Mouse (Mus musculus) kidney, embryonic 16.5 days (tissue): Measurements from ENCODE around the gene Oprm1. TPM values are rescaled to one million over a fixed set of nuclear protein-coding genes. Genes with fewer than 3 reads are reported as not detected.
A peak's percentile ranks its signal among the peaks of the same experiment; 100 is the strongest.
"Not testable (repeated sequence)": the region's sequence is repeated elsewhere in the genome, so short reads cannot be mapped to it uniquely, and the experiment has no call there.

ENCODE experiments used
- ATAC-seq: fragments of 200-750 bp; cut with Nextera tagmentation; 2 replicates; pipeline ENCODE4 v1.8.0; 2017; ENCODE audit warnings: moderate TSS enrichment; ENCODE audit not compliant: low FRiP score, low TSS enrichment
- H3K27ac ChIP-seq: fragments of 300-500 bp; sonication (generic); 2 replicates; pipeline ENCODE4 v1.5.1; 2014; ENCODE audit warnings: low read length
- H3K27me3 ChIP-seq: fragments of 300-500 bp; sonication (generic); 2 replicates; pipeline ENCODE4 v1.6.1; 2014; ENCODE audit warnings: low read length, control low read depth, mixed read lengths; ENCODE audit not compliant: insufficient read depth
- H3K36me3 ChIP-seq: fragments of 300-500 bp; sonication (generic); 2 replicates; pipeline ENCODE4 v1.6.1; 2014; ENCODE audit warnings: low read length, control low read depth, mixed read lengths; ENCODE audit not compliant: insufficient read depth
- H3K4me1 ChIP-seq: fragments of 300-500 bp; sonication (generic); 2 replicates; pipeline ENCODE4 v1.6.1; 2014; ENCODE audit warnings: low read length, control low read depth, mixed read lengths; ENCODE audit not compliant: insufficient read depth
- H3K4me2 ChIP-seq: fragments of 300-500 bp; sonication (generic); replicated peaks from 2 replicates; pipeline ENCODE4 v1.6.1; 2014; ENCODE audit warnings: low read depth, low read length
- H3K4me3 ChIP-seq: fragments of 300-500 bp; sonication (generic); 2 replicates; pipeline ENCODE4 v1.5.1; 2014; ENCODE audit warnings: mild to moderate bottlenecking, low read length
- H3K9ac ChIP-seq: fragments of 300-500 bp; sonication (generic); replicated peaks from 2 replicates; pipeline ENCODE4 v1.6.1; 2014; ENCODE audit warnings: low read length
- H3K9me3 ChIP-seq: fragments of 300-500 bp; sonication (generic); 2 replicates; pipeline ENCODE4 v1.6.1; 2016; ENCODE audit warnings: low read length, control low read depth
- WGBS: fragments of 180-500 bp; shearing (Covaris S2); extraction: QIAGEN DNeasy Blood & Tissue Kit; methylation state at CpG from one replicate; pipeline ENCODE4 v1.1.7; 2014; 5-methylcytosine and 5-hydroxymethylcytosine counted together
- polyA plus RNA-seq: library from polyadenylated mRNA; unstranded; fragments of >200 nt; fragmentation: Nextera tagmentation; extraction: Ambion mirVana; gene quantifications from 2 replicates; pipeline ENCODE4 v1.2.1, GENCODE M21; 2015

Oprm1 gene
- polyA plus RNA-seq, 1 experiment from 2014 or later = 0.24 TPM

- H3K4me2 ChIP-seq = no peak overlapping the region
- H3K27me3 ChIP-seq = no peaks in the 10 kb centered on the region
- H3K9me3 ChIP-seq = 0 out of 2 replicates have a peak, but pooled peaks cover 2% of the 10 kb centered on the region
- H3K4me3 ChIP-seq = no peak overlapping the region
- no peaks in the 10 kb centered on the region for H3K36me3 ChIP-seq
- no peaks in the 10 kb centered on the region for H3K4me1 ChIP-seq
- no peak for ATAC-seq
- WGBS = 83% methylated on average over 4 of the region's 4 CpGs
- H3K27ac ChIP-seq = no peak overlapping the region
- H3K9ac ChIP-seq = no peak overlapping the region
Observed at GRCm38 (mm10) chr10:6986246-6986645, 227.9 kb downstream of the Oprm1 start.

- Histone ChIP-seq H3K27me3 (no peaks in the 10 kb centered on the region), H3K27ac (no peak overlapping the region), H3K4me1 (no peaks in the 10 kb centered on the region), H3K9me3 (0 out of 2 replicates have a peak, but pooled peaks cover 2% of the 10 kb centered on the region), H3K36me3 (no peaks in the 10 kb centered on the region), H3K9ac (no peak overlapping the region), H3K4me3 (no peak overlapping the region), H3K4me2 (no peak overlapping the region)
- no peak for ATAC-seq
- whole genome bisulfite sequencing = 67% methylated on average over 4 of the region's 4 CpGs
Observed at GRCm38 (mm10) chr10:6987399-6988098, 229.2 kb downstream of the Oprm1 start.

DNA sequence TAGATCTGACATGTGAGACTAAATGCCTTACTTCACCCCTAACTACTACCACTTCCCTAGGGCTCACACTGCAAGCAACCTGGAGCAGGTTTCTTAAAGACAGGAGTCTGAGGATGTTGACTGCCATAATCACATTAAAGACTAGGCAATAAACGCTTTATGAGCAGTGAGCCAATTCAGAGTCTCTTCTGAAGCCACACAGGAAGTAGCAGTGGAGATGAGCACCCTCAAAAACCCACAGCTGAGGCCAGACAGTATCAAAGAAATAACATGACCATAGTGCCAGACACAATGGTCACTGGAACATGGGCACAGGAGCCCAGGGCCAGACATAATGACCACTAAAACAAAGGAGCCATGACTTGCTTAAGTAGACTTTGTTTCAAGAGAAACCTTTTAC lies 230.2 kb downstream of the Oprm1 start:
- 0 out of 2 replicates have a peak, but pooled peaks cover 2% of the 10 kb centered on the region for H3K9me3 ChIP-seq
- no peaks in the 10 kb centered on the region for H3K36me3 ChIP-seq
- H3K4me3 ChIP-seq = no peak overlapping the region
- no peak overlapping the region for H3K9ac ChIP-seq
- H3K27me3 ChIP-seq = no peaks in the 10 kb centered on the region
- H3K4me2 ChIP-seq = no peak overlapping the region
- H3K27ac ChIP-seq = no peak overlapping the region
- 55% methylated on average over 1 of the region's 1 CpGs for WGBS
- no peak for ATAC-seq
- H3K4me1 ChIP-seq = no peaks in the 10 kb centered on the region

DNA sequence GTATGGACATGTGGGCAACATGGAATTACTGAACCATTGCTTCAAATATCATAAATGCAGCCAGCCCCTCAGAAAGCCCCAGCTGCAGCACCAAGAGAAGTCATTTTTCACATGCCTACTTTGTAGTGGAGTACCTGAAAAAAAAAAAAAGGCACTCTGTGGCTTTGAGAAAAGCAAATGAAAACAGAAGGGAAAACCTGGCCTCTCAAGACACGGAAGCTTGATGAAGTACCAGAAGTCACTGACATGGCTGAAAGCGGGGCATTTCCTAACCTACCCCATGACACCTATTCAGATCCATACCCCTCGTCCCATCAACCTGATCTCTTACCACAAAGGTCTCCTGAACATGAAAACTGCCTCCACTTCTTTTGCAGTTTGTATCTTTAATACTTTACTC lies 238.6 kb downstream of the Oprm1 start:
- no peaks in the 10 kb centered on the region for H3K4me1 ChIP-seq
- no peak overlapping the region for H3K4me3 ChIP-seq
- H3K4me2 ChIP-seq = no peak overlapping the region
- 64% methylated on average over 3 of the region's 3 CpGs for WGBS
- no peaks in the 10 kb centered on the region for H3K9me3 ChIP-seq
- no peak for ATAC-seq
- H3K27me3 ChIP-seq = no peaks in the 10 kb centered on the region
- H3K36me3 ChIP-seq = no peaks in the 10 kb centered on the region
- no peak overlapping the region for H3K27ac ChIP-seq
- H3K9ac ChIP-seq = no peak overlapping the region

DNA sequence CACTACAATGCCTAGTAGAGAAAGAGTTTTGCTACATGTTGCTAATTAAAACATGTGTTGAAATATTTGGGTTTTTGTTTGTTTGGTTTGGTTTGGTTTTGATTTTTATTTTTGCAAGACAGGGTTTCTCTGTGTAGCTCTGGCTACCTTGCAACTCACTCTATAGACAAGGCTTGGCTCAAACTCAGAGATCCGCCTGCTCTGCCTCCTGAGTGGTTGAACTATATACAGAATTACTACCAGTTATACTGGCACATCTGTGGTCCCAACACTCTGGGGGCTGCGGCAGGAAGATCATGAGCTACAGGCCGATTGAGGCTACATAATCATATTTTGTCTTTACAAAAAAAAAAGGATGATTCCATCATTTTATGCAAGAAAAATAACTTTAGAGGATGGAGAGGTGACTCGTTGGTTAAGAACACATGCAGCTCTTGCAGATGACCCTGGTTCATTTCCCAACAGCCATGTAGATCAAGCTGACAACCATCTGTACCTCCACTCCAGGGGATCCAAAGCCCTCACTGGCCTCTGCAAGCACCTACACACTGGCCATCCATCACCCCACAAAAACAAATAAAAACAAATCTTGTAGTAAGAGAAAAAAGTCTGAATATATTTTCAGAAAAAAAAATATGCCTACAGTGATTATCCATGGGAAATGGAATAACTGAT lies 240.4 kb downstream of the Oprm1 start:
- Histone ChIP-seq H3K9ac (no peak overlapping the region), H3K4me1 (no peaks in the 10 kb centered on the region), H3K36me3 (no peaks in the 10 kb centered on the region), H3K27ac (no peak overlapping the region), H3K9me3 (no peaks in the 10 kb centered on the region), H3K4me3 (no peak overlapping the region), H3K4me2 (no peak overlapping the region), H3K27me3 (no peaks in the 10 kb centered on the region)
- no peak for ATAC-seq
- 82% methylated on average over 4 of the region's 4 CpGs for WGBS

GRCm38 (mm10) chr10:6999355-6999754 lies 241.0 kb downstream of the Oprm1 start:
- H3K27me3 ChIP-seq = no peaks in the 10 kb centered on the region
- no peaks in the 10 kb centered on the region for H3K4me1 ChIP-seq
- ATAC-seq = no peak
- H3K36me3 ChIP-seq = no peaks in the 10 kb centered on the region
- H3K9ac ChIP-seq = no peak overlapping the region
- no peak overlapping the region for H3K4me3 ChIP-seq
- H3K27ac ChIP-seq = no peak overlapping the region
- WGBS = 85% methylated on average over 3 of the region's 3 CpGs
- no peak overlapping the region for H3K4me2 ChIP-seq
- no peaks in the 10 kb centered on the region for H3K9me3 ChIP-seq

DNA sequence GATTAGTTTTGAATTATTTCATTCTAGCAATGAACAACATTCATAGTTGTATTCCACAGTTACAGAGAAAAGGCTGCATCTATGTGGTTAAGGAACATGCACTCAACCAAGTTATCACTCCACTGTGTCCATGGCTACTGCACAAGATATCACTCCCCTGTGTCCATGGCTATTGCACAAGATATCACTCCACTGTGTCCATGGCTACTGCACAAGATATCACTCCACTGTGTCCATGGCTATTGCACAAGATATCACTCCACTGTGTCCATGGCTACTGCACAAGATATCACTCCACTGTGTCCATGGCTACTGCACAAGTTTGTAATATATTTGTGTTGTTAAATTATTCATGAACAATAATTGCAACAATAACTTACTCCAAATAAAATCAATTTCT lies 245.6 kb downstream of the Oprm1 start:
- H3K27me3 ChIP-seq, H3K27ac ChIP-seq, H3K9me3 ChIP-seq, H3K4me3 ChIP-seq, ATAC-seq, H3K36me3 ChIP-seq, H3K9ac ChIP-seq, H3K4me1 ChIP-seq, H3K4me2 ChIP-seq: not testable (repeated sequence)

- 68% methylated on average over 5 of the region's 5 CpGs for WGBS
- Histone ChIP-seq H3K9ac (no peak overlapping the region), H3K4me2 (no peak overlapping the region), H3K27me3 (no peaks in the 10 kb centered on the region), H3K4me3 (no peak overlapping the region), H3K9me3 (peaks cover 7% of the 10 kb centered on the region; the same call in 1 of the 2 replicates), H3K27ac (no peak overlapping the region), H3K36me3 (no peaks in the 10 kb centered on the region), H3K4me1 (no peaks in the 10 kb centered on the region)
- no peak for ATAC-seq
Observed at GRCm38 (mm10) chr10:7004980-7005538, 246.8 kb downstream of the Oprm1 start.

DNA sequence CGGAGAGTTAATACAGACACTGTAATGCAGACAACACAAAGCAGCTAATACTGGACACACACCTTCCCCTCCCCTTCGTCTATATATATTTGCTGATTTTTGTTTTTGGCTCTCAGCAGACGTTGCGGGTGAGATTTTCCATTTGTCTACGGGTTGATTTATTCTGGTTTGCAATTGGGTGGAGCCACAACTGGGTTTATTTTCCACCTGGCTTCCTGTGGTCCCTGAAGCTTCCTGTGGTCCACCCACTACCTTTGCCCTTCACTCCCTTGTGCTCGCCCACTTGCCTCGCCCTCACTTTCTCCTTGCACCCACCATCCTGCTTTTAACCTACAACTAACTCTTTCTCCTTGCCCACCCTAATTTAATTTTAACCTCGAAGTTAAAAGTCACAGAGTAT lies 252.2 kb downstream of the Oprm1 start:
- Histone ChIP-seq H3K4me1 (0 out of 2 replicates have a peak, but pooled peaks cover 3% of the 10 kb centered on the region), H3K9ac (no peak overlapping the region), H3K36me3 (no peaks in the 10 kb centered on the region), H3K27ac (no peak overlapping the region), H3K4me3 (no peak overlapping the region), H3K4me2 (no peak overlapping the region), H3K9me3 (peaks cover 7% of the 10 kb centered on the region; the same call in 1 of the 2 replicates), H3K27me3 (no peaks in the 10 kb centered on the region)
- 73% methylated on average over 8 of the region's 8 CpGs for WGBS
- ATAC-seq = no peak

- Histone ChIP-seq H3K9me3 (no peaks in the 10 kb centered on the region), H3K27ac (peak overlapping the region; percentile 61), H3K4me1 (peaks cover 7% of the 10 kb centered on the region; the same call in 1 of the 2 replicates), H3K36me3 (no peaks in the 10 kb centered on the region), H3K9ac (no peak overlapping the region), H3K4me2 (no peak overlapping the region), H3K27me3 (no peaks in the 10 kb centered on the region), H3K4me3 (no peak overlapping the region)
- 22% methylated on average over 1 of the region's 1 CpGs for WGBS
- peak; percentile 81 for ATAC-seq
Observed at GRCm38 (mm10) chr10:7015199-7015598, 256.9 kb downstream of the Oprm1 start.
